Mouse (Mus musculus) megakaryocyte, embryonic 14.5 days (primary cell): Measurements from ENCODE around the gene Alg11. TPM values are rescaled to one million over a fixed set of nuclear protein-coding genes. Genes with fewer than 3 reads are reported as not detected.

Experiments
- H3K27me3 ChIP-seq: replicated peaks from 2 replicates; pipeline ENCODE3; 2012; ENCODE audit warnings: inconsistent platforms
- H3K36me3 ChIP-seq: replicated peaks from 2 replicates; pipeline ENCODE3; 2012; ENCODE audit warnings: low read length, inconsistent platforms, mixed read lengths
- H3K4me1 ChIP-seq: 2 replicates; pipeline ENCODE4 v1.6.1; 2012; ENCODE audit warnings: inconsistent platforms
- H3K4me3 ChIP-seq: replicated peaks from 2 replicates; pipeline ENCODE3; 2012; ENCODE audit warnings: moderate library complexity, mild to moderate bottlenecking, inconsistent platforms
- H3K9me3 ChIP-seq: 2 replicates; pipeline ENCODE4 v1.6.1; 2012; ENCODE audit warnings: inconsistent platforms
- FLI1 ChIP-seq: IDR thresholded peaks from 2 replicates; pipeline ENCODE4 v1.6.1; 2012; ENCODE audit warnings: low read length, inconsistent platforms, mixed read lengths
- GATA1 ChIP-seq: IDR thresholded peaks from 3 replicates; pipeline ENCODE4 v1.6.1; 2012; ENCODE audit warnings: mixed read lengths, low read length, inconsistent platforms, borderline replicate concordance
- polyA plus RNA-seq: library from polyadenylated mRNA; stranded (reverse); fragments of >175 nt; gene quantifications from 2 replicates; pipeline ENCODE4 v1.2.3, GENCODE M21; 2012; ENCODE audit warnings: low replicate concordance; ENCODE audit not compliant: insufficient read depth

Gene Alg11
- polyA plus RNA-seq, result 0.22 TPM in 1 of 2 replicates, not detected in the other

DNA sequence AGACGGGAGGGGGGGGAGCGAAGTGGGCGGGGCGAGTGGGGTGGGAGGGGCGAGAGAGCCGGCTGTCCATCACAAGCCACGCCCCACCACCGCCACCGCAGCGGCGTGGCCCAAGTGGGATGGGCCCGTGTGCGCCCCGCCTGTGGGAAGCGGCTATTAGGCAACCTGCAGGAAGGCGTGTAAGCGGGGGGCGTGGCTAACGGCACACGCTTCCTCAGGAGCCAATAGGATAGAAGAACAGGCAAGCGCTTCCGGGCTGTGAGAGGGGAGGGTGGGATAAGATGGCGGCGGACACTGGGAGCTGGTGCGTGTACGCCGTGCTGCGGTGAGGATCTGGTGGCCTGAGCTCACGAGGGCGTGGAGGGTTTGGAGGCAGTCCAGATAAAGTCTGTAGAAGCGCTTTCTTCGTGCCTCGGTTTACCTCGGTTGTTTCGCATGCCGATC is at the start of gene Alg11:
TSS of gene Alg11 (plus strand) at position 276 of the 444 bp plus-strand sequence.
- peaks cover 15% of the 10 kb centered on the region for H3K4me1 ChIP-seq
- peak within 1 kb of the TSS; percentile 91 for H3K4me3 ChIP-seq

DNA sequence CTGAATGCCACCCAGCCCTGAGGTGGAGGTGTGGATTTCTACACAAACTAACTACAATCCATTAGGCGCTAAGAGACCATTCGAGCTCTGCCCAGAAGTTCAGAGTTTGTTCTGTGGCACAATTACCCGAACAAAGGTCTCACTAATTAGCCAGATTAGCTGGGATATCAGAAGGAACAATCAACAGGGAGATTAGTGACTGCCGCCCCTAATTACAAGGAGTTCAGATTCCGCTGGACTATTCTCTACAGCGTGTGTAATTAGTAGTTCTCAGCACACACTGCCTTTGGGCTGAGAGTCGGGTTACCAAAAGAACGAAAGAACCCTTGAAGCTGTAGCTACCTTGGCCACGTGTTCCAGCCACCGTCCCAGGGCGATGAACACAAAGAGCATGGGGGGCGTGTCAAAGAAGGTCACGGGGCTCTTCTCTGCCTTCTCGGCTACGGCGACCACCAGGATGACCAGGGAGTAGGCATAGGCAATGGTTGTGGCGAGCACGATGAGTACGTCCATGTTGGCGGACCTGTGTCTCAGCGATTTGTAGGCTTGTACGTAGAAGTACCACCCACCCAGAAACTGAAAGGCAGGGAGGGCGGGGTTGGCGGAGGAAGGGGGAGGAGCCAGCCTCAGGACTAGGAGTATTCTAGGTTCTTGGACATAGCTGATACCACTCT is 47.4 kb upstream of the Alg11 start:
- Histone ChIP-seq H3K4me3 (peak overlapping the region; percentile 82), H3K36me3 (no peaks in the 10 kb centered on the region), H3K27me3 (no peaks in the 10 kb centered on the region), H3K9me3 (no peaks in the 10 kb centered on the region), H3K4me1 (no peaks in the 10 kb centered on the region)
- TF ChIP-seq FLI1 (no peak), GATA1 (no peak)

More for the DNA sequence above, at the start of gene Alg11:
- 0 out of 2 replicates have a peak, but pooled peaks have one; percentile 15 for TF ChIP-seq FLI1
- no peak for TF ChIP-seq GATA1
- H3K36me3 ChIP-seq, result peaks cover 37% of the 10 kb centered on the region
- H3K27me3 ChIP-seq, result peaks cover 42% of the 10 kb centered on the region
- peaks cover 6% of the 10 kb centered on the region for H3K9me3 ChIP-seq

GRCm38 (mm10) chr8:22017731-22018130 is 42.8 kb upstream of the Alg11 start:
- Histone ChIP-seq H3K36me3 (no peaks in the 10 kb centered on the region), H3K9me3 (no peaks in the 10 kb centered on the region), H3K27me3 (no peaks in the 10 kb centered on the region)

GRCm38 (mm10) chr8:22019498-22019897 is 41.0 kb upstream of the Alg11 start:
- Histone ChIP-seq H3K9me3 (no peaks in the 10 kb centered on the region), H3K36me3 (no peaks in the 10 kb centered on the region), H3K4me1 (no peaks in the 10 kb centered on the region), H3K4me3 (no peak overlapping the region), H3K27me3 (no peaks in the 10 kb centered on the region)
- TF ChIP-seq GATA1 (no peak), FLI1 (no peak)

More at GRCm38 (mm10) chr8:22017731-22018130, 42.8 kb upstream of the Alg11 start:
- H3K4me3 ChIP-seq, result no peak overlapping the region
- no peaks in the 10 kb centered on the region for H3K4me1 ChIP-seq
- TF ChIP-seq FLI1 (no peak), GATA1 (no peak)

GRCm38 (mm10) chr8:22022244-22022643 is 38.3 kb upstream of the Alg11 start:
- no peaks in the 10 kb centered on the region for H3K4me1 ChIP-seq
- H3K4me3 ChIP-seq, result no peak overlapping the region
- no peaks in the 10 kb centered on the region for H3K27me3 ChIP-seq
- H3K36me3 ChIP-seq, result no peaks in the 10 kb centered on the region
- TF ChIP-seq FLI1, result no peak
- TF ChIP-seq GATA1, result no peak
- no peaks in the 10 kb centered on the region for H3K9me3 ChIP-seq

GRCm38 (mm10) chr8:22025241-22025640 is 35.3 kb upstream of the Alg11 start:
- H3K9me3 ChIP-seq, result peaks cover 12% of the 10 kb centered on the region
- H3K27me3 ChIP-seq, result peaks cover 1% of the 10 kb centered on the region
- H3K4me3 ChIP-seq, result no peak overlapping the region
- no peaks in the 10 kb centered on the region for H3K36me3 ChIP-seq
- TF ChIP-seq FLI1 (no peak), GATA1 (no peak)
- H3K4me1 ChIP-seq, result no peaks in the 10 kb centered on the region

- TF ChIP-seq GATA1 (no peak), FLI1 (no peak)
- H3K4me3 ChIP-seq, result no peak overlapping the region
Observed at GRCm38 (mm10) chr8:22028973-22029372, 31.5 kb upstream of the Alg11 start.

DNA sequence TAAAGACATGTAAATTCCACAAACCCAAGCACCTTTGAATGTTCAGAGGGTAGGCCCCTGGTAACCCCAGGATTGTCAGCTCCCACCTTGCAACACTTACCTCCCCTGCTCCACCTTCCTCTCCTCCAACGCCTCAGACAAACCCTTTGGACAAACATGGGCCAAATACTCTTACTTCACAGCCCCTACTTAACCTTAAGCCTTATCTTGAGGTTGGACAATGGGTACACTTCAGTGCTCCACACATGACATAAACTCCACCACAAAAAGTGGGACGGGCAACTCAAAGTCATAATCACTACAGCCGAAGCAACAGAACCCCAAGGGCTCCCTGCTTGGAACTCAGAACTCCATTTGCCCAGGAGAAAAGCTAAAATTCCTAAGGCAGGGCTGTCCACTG is 29.5 kb upstream of the Alg11 start:
- H3K27me3 ChIP-seq, result peaks cover 1% of the 10 kb centered on the region
- no peaks in the 10 kb centered on the region for H3K36me3 ChIP-seq
- H3K4me1 ChIP-seq, result no peaks in the 10 kb centered on the region
- no peak overlapping the region for H3K4me3 ChIP-seq
- H3K9me3 ChIP-seq, result peaks cover 12% of the 10 kb centered on the region
- TF ChIP-seq FLI1 (no peak), GATA1 (no peak)

More at GRCm38 (mm10) chr8:22028973-22029372, 31.5 kb upstream of the Alg11 start:
- peaks cover 1% of the 10 kb centered on the region for H3K27me3 ChIP-seq
- no peaks in the 10 kb centered on the region for H3K36me3 ChIP-seq
- peaks cover 12% of the 10 kb centered on the region for H3K9me3 ChIP-seq
- no peaks in the 10 kb centered on the region for H3K4me1 ChIP-seq

GRCm38 (mm10) chr8:22036137-22036536 is 24.4 kb upstream of the Alg11 start:
- Histone ChIP-seq H3K27me3 (peaks cover 17% of the 10 kb centered on the region), H3K4me1 (peaks cover 4% of the 10 kb centered on the region; the same call in 1 of the 2 replicates), H3K9me3 (peaks cover 3% of the 10 kb centered on the region; the same call in 1 of the 2 replicates), H3K36me3 (no peaks in the 10 kb centered on the region), H3K4me3 (no peak overlapping the region)
- TF ChIP-seq GATA1 (no peak), FLI1 (no peak)

DNA sequence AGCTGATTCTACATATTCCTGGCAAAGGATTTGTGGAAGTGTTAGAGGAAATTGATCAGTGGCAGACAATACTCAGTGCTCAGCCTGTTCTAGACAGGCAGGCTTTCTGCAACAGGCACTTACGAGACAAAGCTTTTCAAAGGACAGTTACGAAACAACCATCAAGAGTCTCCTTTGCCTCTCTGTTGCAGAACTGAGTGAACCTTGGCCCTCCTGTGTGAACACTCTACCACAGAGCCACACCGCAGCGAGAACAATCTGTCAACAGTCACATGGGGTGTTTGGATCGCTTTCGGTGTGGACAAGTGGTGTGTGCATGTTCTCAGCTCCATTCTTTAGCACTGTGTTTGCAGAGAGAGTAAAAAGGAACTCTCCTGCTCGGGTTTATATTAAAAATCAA is 23.5 kb upstream of the Alg11 start:
- Histone ChIP-seq H3K4me1 (peaks cover 4% of the 10 kb centered on the region; the same call in 1 of the 2 replicates), H3K27me3 (peaks cover 17% of the 10 kb centered on the region), H3K9me3 (peaks cover 3% of the 10 kb centered on the region; the same call in 1 of the 2 replicates), H3K4me3 (no peak overlapping the region), H3K36me3 (no peaks in the 10 kb centered on the region)
- no peak for TF ChIP-seq GATA1
- TF ChIP-seq FLI1, result no peak
